ENCODE assay signal across 8 mouse cellular contexts in the genomic region with DNA sequence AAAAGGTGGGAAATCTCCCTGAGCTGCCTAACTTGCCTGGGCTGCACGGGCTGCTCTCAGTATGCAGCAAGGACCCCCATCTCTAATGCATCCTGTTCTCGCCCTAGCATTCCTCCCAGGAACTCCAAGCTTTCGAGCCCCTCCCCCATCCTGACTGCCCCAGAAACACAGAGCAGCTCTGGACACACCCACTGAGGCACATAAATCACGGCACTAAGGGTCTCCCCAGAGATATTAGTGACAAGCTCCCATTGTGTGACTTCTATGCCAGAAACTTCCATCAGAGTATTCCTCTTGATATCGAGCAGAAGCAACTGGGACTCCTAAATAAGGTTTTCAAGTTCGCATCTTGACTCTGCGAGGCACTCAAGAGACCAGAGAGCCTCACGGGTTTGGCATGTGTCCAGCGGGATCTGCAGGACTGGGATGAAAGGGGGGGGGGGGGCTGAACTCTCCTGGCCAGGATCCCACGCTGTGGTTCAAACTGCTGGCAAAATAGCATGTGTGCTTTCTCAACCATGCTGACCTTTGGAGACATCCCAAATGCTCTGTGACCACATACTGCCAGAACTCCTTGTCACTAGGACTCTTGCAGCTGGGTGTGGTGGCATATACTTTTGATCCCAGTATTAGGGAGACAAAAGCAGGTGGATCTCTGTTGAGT.
DNase-seq lines count a peak whose midpoint lies in the region; ATAC-seq and TF ChIP-seq lines count a peak whose summit lies in the region.
"Had no signal": no experiment of that assay in that cellular context is flagged by ENCODE, and none has a peak within 500 bp of the region (broad histone marks: within the 10 kb centered on the region; RNA-seq: fewer than 3 reads in every experiment).

No protein-coding gene starts in this region.

- H3K27me3 ChIP-seq in heart, embryonic 13.5 days (replicated peaks): peaks cover 28% of the 10 kb centered on the region
- H3K27me3 ChIP-seq: liver, embryonic 15.5 days had no signal

- no peak for ATAC-seq in heart, embryonic 13.5 days (ENCODE audit: extremely low read depth, insufficient number of reproducible peaks, low FRiP score, low TSS enrichment)

- no peaks in the 10 kb centered on the region for H3K36me3 ChIP-seq in heart, embryonic 13.5 days
- H3K36me3 ChIP-seq: liver, embryonic 15.5 days had no signal

- peak; percentile 78 for DNase-seq in adipocyte (ENCODE audit: low spot score)
- peak; percentile 87 for DNase-seq in brain, embryonic 14.5 days (ENCODE audit: low read depth)
- peak; percentile 89 for DNase-seq in kidney, postnatal 10 days
- peak; percentile 56 for DNase-seq in neural tube, embryonic 10.5 days (ENCODE audit: extremely low spot score, low spot score)
- DNase-seq in layer of hippocampus, postnatal 14 days (ENCODE audit: low spot score in 2 of 2): no peak
- DNase-seq in frontal cortex, postnatal 14 days (ENCODE audit: low spot score in 2 of 2): no peak

- peaks cover 41% of the 10 kb centered on the region for H3K4me1 ChIP-seq in heart, embryonic 13.5 days
- H3K4me1 ChIP-seq: liver, embryonic 15.5 days had no signal

- H3K9ac ChIP-seq in heart, embryonic 13.5 days: peak overlapping the region; percentile 37; the same call in 1 of the 2 replicates
- H3K9ac ChIP-seq: liver, embryonic 15.5 days had no signal

- no peak for TF ChIP-seq POLR2A in brain, embryonic 14.5 days (IDR thresholded peaks at IDR 0.05; ENCODE audit: borderline replicate concordance, extremely low read depth, insufficient read depth, insufficient read length, poor library complexity, severe bottlenecking)

- no peak overlapping the region for H3K4me3 ChIP-seq in heart, embryonic 13.5 days
- H3K4me3 ChIP-seq: liver, embryonic 15.5 days had no signal

- peak overlapping the region; percentile 52 for H3K4me2 ChIP-seq in heart, embryonic 13.5 days
- H3K4me2 ChIP-seq: liver, embryonic 15.5 days had no signal

- TF ChIP-seq CTCF in brain, embryonic 14.5 days (IDR thresholded peaks at IDR 0.05; ENCODE audit: borderline replicate concordance, extremely low read depth, insufficient read depth, insufficient read length): no peak

- no peaks in the 10 kb centered on the region for H3K9me3 ChIP-seq in heart, embryonic 13.5 days
- H3K9me3 ChIP-seq: liver, embryonic 15.5 days had no signal

- H3K27ac ChIP-seq in heart, embryonic 13.5 days (replicated peaks): peak overlapping the region; percentile 69
- H3K27ac ChIP-seq: liver, embryonic 15.5 days had no signal

- 4% methylated on average over 10 of the region's 10 CpGs for WGBS in heart, embryonic 13.5 days

Comparison
In these comparisons a context has a peak if more than half of its experiments do, and no peak if none do; other contexts are left out.
1. DNase-seq: peak in adipocyte (single experiment), brain, embryonic 14.5 days (single experiment), kidney, postnatal 10 days (single experiment) and neural tube, embryonic 10.5 days (single experiment); none in layer of hippocampus, postnatal 14 days (0 of 2) and frontal cortex, postnatal 14 days (0 of 2).